Mouse (Mus musculus): ENCODE measurements around the gene Tatdn3. TPM values are rescaled to one million over a fixed set of nuclear protein-coding genes. Genes with fewer than 3 reads are reported as not detected.
"Not testable (repeated sequence)": the region's sequence is repeated elsewhere in the genome, so short reads cannot be mapped to it uniquely, and the experiment has no call there.

Gene Tatdn3
- polyA plus RNA-seq, 1 experiment from 2014 or later: 14.0 TPM

GRCm38 (mm10) chr1:191053555-191053954, 9.2 kb downstream of the Tatdn3 start:
- H3K9me3 ChIP-seq: no peaks in the 10 kb centered on the region
- H3K4me1 ChIP-seq: no peaks in the 10 kb centered on the region
- 84% methylated on average over 3 of the region's 3 CpGs for WGBS
- H3K27me3 ChIP-seq: no peaks in the 10 kb centered on the region
- H3K4me2 ChIP-seq: no peak overlapping the region
- ATAC-seq (ENCODE audit: insufficient number of reproducible peaks, insufficient read depth, low FRiP score, low TSS enrichment, low read depth): no peak
- no peak overlapping the region for H3K27ac ChIP-seq
- 0 out of 2 replicates have a peak, but pooled peaks cover 3% of the 10 kb centered on the region for H3K36me3 ChIP-seq
- H3K9ac ChIP-seq: no peak overlapping the region
- H3K4me3 ChIP-seq: no peak overlapping the region

GRCm38 (mm10) chr1:191046231-191046824, 16.4 kb downstream of the Tatdn3 start:
- H3K4me1 ChIP-seq: no peaks in the 10 kb centered on the region
- H3K4me3 ChIP-seq: no peak overlapping the region
- H3K9me3 ChIP-seq: no peaks in the 10 kb centered on the region
- no peaks in the 10 kb centered on the region for H3K36me3 ChIP-seq
- H3K27ac ChIP-seq: no peak overlapping the region
- no peaks in the 10 kb centered on the region for H3K27me3 ChIP-seq
- ATAC-seq (ENCODE audit: insufficient number of reproducible peaks, insufficient read depth, low FRiP score, low TSS enrichment, low read depth): no peak
- no peak overlapping the region for H3K9ac ChIP-seq
- H3K4me2 ChIP-seq: no peak overlapping the region
- 66% methylated on average over 7 of the region's 7 CpGs for WGBS

GRCm38 (mm10) chr1:191045264-191045663, 17.5 kb downstream of the Tatdn3 start:
- Histone ChIP-seq H3K27ac (no peak overlapping the region), H3K4me2 (no peak overlapping the region), H3K4me3 (no peak overlapping the region), H3K9me3 (no peaks in the 10 kb centered on the region), H3K36me3 (no peaks in the 10 kb centered on the region), H3K27me3 (no peaks in the 10 kb centered on the region), H3K4me1 (no peaks in the 10 kb centered on the region), H3K9ac (no peak overlapping the region)
- WGBS: 92% methylated on average over 2 of the region's 2 CpGs
- ATAC-seq (ENCODE audit: insufficient number of reproducible peaks, insufficient read depth, low FRiP score, low TSS enrichment, low read depth): no peak

- no peak overlapping the region for H3K4me2 ChIP-seq
- H3K9me3 ChIP-seq: no peaks in the 10 kb centered on the region
- ATAC-seq (ENCODE audit: insufficient number of reproducible peaks, insufficient read depth, low FRiP score, low TSS enrichment, low read depth): no peak
- H3K4me3 ChIP-seq: no peak overlapping the region
- no peaks in the 10 kb centered on the region for H3K4me1 ChIP-seq
- H3K9ac ChIP-seq: no peak overlapping the region
- H3K27me3 ChIP-seq: no peaks in the 10 kb centered on the region
- 80% methylated on average over 3 of the region's 3 CpGs for WGBS
- H3K36me3 ChIP-seq: no peaks in the 10 kb centered on the region
- H3K27ac ChIP-seq: no peak overlapping the region
Observed at GRCm38 (mm10) chr1:191042688-191043087, 20.0 kb downstream of the Tatdn3 start.

GRCm38 (mm10) chr1:191042106-191042505, 20.6 kb downstream of the Tatdn3 start:
- WGBS: 84% methylated on average over 5 of the region's 5 CpGs

GRCm38 (mm10) chr1:191041352-191041751, 21.4 kb downstream of the Tatdn3 start:
- Histone ChIP-seq H3K9ac (no peak overlapping the region), H3K4me1 (no peaks in the 10 kb centered on the region), H3K9me3 (no peaks in the 10 kb centered on the region), H3K4me2 (no peak overlapping the region), H3K27ac (no peak overlapping the region), H3K27me3 (no peaks in the 10 kb centered on the region), H3K36me3 (no peaks in the 10 kb centered on the region), H3K4me3 (no peak overlapping the region)
- ATAC-seq (ENCODE audit: insufficient number of reproducible peaks, insufficient read depth, low FRiP score, low TSS enrichment, low read depth): no peak

More at GRCm38 (mm10) chr1:191042106-191042505, 20.6 kb downstream of the Tatdn3 start:
- H3K4me1 ChIP-seq: no peaks in the 10 kb centered on the region
- H3K27ac ChIP-seq: no peak overlapping the region
- H3K4me2 ChIP-seq: no peak overlapping the region
- no peaks in the 10 kb centered on the region for H3K9me3 ChIP-seq
- no peak overlapping the region for H3K9ac ChIP-seq
- no peak for ATAC-seq (ENCODE audit: insufficient number of reproducible peaks, insufficient read depth, low FRiP score, low TSS enrichment, low read depth)
- no peaks in the 10 kb centered on the region for H3K27me3 ChIP-seq
- no peaks in the 10 kb centered on the region for H3K36me3 ChIP-seq
- no peak overlapping the region for H3K4me3 ChIP-seq

- ATAC-seq (ENCODE audit: insufficient number of reproducible peaks, insufficient read depth, low FRiP score, low TSS enrichment, low read depth): no peak
- Histone ChIP-seq H3K4me1 (no peaks in the 10 kb centered on the region), H3K27me3 (no peaks in the 10 kb centered on the region), H3K4me3 (no peak overlapping the region), H3K4me2 (no peak overlapping the region), H3K27ac (no peak overlapping the region), H3K9me3 (no peaks in the 10 kb centered on the region), H3K9ac (no peak overlapping the region), H3K36me3 (no peaks in the 10 kb centered on the region)
- 88% methylated on average over 4 of the region's 4 CpGs for WGBS
Observed at GRCm38 (mm10) chr1:191037999-191038398, 24.7 kb downstream of the Tatdn3 start.

- H3K4me1 ChIP-seq: no peaks in the 10 kb centered on the region
- no peak for ATAC-seq (ENCODE audit: insufficient number of reproducible peaks, insufficient read depth, low FRiP score, low TSS enrichment, low read depth)
- no peak within 1 kb of the TSS for H3K4me2 ChIP-seq
- no peak within 1 kb of the TSS for H3K27ac ChIP-seq
- 75% methylated on average over 6 of the region's 6 CpGs for WGBS
- H3K36me3 ChIP-seq: no peaks in the 10 kb centered on the region
- H3K4me3 ChIP-seq: no peak within 1 kb of the TSS
- H3K9ac ChIP-seq: no peak within 1 kb of the TSS
- no peaks in the 10 kb centered on the region for H3K9me3 ChIP-seq
- no peaks in the 10 kb centered on the region for H3K27me3 ChIP-seq
Observed at GRCm38 (mm10) chr1:191036554-191037334, 26.0 kb downstream of the Tatdn3 start, which contains the start of gene Spata45. Gene Spata45 (plus strand): TSS chr1:191036639.

GRCm38 (mm10) chr1:191035649-191036048, 27.1 kb downstream of the Tatdn3 start:
- Histone ChIP-seq H3K4me2 (no peak overlapping the region), H3K9ac (no peak overlapping the region), H3K27ac (no peak overlapping the region), H3K27me3 (no peaks in the 10 kb centered on the region), H3K36me3 (no peaks in the 10 kb centered on the region), H3K9me3 (no peaks in the 10 kb centered on the region), H3K4me3 (no peak overlapping the region), H3K4me1 (no peaks in the 10 kb centered on the region)
- 37% methylated on average over 4 of the region's 4 CpGs for WGBS
- no peak for ATAC-seq (ENCODE audit: insufficient number of reproducible peaks, insufficient read depth, low FRiP score, low TSS enrichment, low read depth)

GRCm38 (mm10) chr1:191030922-191031425, 31.8 kb downstream of the Tatdn3 start:
- not testable (repeated sequence) for H3K4me3 ChIP-seq; H3K27ac ChIP-seq; H3K4me1 ChIP-seq; H3K9me3 ChIP-seq; H3K36me3 ChIP-seq; H3K9ac ChIP-seq; H3K4me2 ChIP-seq; ATAC-seq (ENCODE audit: insufficient number of reproducible peaks, insufficient read depth, low FRiP score, low TSS enrichment, low read depth); H3K27me3 ChIP-seq
- WGBS: 64% methylated on average over 6 of the region's 6 CpGs

- no peaks in the 10 kb centered on the region for H3K36me3 ChIP-seq
- WGBS: 61% methylated on average over 10 of the region's 10 CpGs
- H3K4me1 ChIP-seq: peaks cover 9% of the 10 kb centered on the region
- H3K4me2 ChIP-seq: no peak overlapping the region
- H3K27ac ChIP-seq: no peak overlapping the region
- no peak for ATAC-seq (ENCODE audit: insufficient number of reproducible peaks, insufficient read depth, low FRiP score, low TSS enrichment, low read depth)
- H3K9me3 ChIP-seq: no peaks in the 10 kb centered on the region
- H3K4me3 ChIP-seq: no peak overlapping the region
- H3K9ac ChIP-seq: no peak overlapping the region
- no peaks in the 10 kb centered on the region for H3K27me3 ChIP-seq
Observed at GRCm38 (mm10) chr1:191030182-191030581, 32.5 kb downstream of the Tatdn3 start.

Data from embryonic facial prominence, embryonic 13.5 days (tissue).